Mouse (Mus musculus) liver, postnatal 0 days (tissue): Measurements from ENCODE around the gene Gpsm3.

Experiments
- CTCF ChIP-seq: sonication (generic); IDR thresholded peaks from 2 replicates; pipeline ENCODE4 v1.5.1; 2016; ENCODE audit warnings: antibody characterized with exemption, low read depth
- EP300 ChIP-seq: IDR thresholded peaks from 2 replicates; pipeline ENCODE4 v1.6.1; 2016; ENCODE audit warnings: antibody characterized with exemption, low read depth, mild to moderate bottlenecking

DNA sequence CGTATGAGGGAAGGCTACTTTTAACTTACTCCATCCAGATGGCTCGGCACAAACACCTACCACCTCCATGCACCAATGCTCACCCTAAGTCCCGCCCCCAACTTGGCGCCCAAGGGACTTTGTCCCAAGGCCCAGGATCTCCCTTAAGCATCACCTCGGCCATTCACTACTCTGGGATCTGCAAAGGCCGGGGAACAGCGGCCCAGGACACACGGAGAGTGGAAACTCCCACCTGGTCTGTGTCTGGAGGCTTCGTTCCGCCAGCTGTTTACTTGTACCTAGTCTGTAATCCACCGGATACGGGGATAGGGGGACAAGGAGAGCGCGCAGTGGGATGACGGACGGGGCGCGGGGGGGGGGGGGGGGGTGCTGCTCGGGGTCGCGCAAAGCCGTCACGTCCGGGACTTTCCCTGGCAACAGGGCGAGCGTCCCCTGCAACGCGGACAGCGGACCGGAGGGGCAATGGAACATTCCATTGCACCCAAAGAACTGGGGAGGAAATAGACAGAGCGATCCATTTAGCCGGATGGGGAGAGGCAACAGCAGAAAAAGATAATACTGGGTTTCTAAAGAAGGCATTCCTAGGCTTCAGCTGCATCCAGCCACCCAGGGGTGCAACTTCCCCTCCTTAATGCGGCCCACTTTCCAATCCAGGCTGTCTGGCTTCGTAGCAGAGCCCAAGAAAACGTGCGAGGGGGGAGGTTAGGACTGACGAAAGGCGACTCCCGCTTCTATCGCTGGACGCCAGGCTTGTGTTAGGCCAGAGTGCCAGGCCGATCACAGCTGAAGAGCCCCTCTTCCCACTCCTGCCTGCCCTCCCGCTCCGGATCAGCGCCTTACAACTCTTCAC, 37.7 kb downstream of the Gpsm3 start:
- no peak for TF ChIP-seq CTCF
- no peak for TF ChIP-seq EP300
